Mouse (Mus musculus): Measurements from ENCODE around the gene Trim13.
A peak's percentile ranks its signal among the peaks of the same experiment; 100 is the strongest.

Trim13 gene

GRCm38 (mm10) chr14:61613319-61613718 is 15.3 kb downstream of the Trim13 start:
- DNase-seq (ENCODE audit: low spot score), result no peak

GRCm38 (mm10) chr14:61620371-61620770 is 22.3 kb downstream of the Trim13 start:
- no peak for DNase-seq (ENCODE audit: low spot score)

GRCm38 (mm10) chr14:61635969-61636368 is 37.9 kb downstream of the Trim13 start:
- no peak for DNase-seq (ENCODE audit: low spot score)

GRCm38 (mm10) chr14:61642668-61643067 is 44.6 kb downstream of the Trim13 start:
- no peak for DNase-seq (ENCODE audit: low spot score)

- no peak for DNase-seq (ENCODE audit: low spot score)
Measured at GRCm38 (mm10) chr14:61645547-61645946, 47.5 kb downstream of the Trim13 start.

GRCm38 (mm10) chr14:61647182-61647880 is 49.3 kb downstream of the Trim13 start:
- peak; percentile 4 for DNase-seq (ENCODE audit: low spot score)

GRCm38 (mm10) chr14:61647881-61648684 is 50.0 kb downstream of the Trim13 start:
- DNase-seq (ENCODE audit: low spot score), result peak; percentile 6

GRCm38 (mm10) chr14:61648685-61649504 is 50.8 kb downstream of the Trim13 start:
- DNase-seq (ENCODE audit: low spot score), result peak; percentile 94

- no peak for DNase-seq (ENCODE audit: low spot score)
Measured at GRCm38 (mm10) chr14:61650291-61650960, 52.4 kb downstream of the Trim13 start.
